Mouse (Mus musculus): ENCODE measurements around the gene Phactr2.
A peak's percentile ranks its signal among the peaks of the same experiment; 100 is the strongest.

Gene Phactr2

DNA sequence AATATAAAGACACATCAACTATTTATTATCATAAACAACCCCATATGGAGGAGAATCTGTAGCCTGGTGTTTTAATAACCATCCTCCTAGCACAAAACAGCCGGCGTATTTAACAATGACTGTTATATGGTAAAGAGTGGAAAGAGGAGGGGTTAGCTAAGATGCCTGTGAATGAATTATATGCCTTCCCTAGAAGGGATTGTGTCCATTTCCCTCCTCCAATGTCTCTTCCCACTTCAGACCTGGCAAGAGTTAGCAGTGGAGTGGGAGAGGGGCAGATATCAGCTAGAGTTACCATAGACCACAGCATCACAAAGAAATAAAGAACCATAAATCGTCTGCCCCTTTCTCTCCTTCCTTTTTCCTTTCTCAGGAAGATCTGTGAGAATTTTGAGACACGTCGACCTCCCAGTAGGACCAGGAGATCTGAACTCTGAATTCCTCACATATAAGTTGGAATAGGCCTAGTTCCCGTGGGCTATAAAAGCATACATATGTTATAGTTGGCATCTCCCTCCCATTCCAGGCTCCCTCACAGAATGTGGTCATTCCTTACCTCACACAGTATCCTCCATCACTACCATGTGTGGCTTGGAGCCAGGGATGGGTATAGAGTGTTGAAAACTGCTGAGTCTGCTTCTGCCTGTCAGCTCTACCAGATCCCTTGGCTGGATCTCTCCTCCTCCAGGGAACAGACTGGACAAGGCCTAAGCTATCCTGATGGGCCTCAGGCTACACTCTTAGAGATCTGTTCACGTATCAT, 25.7 kb downstream of the Phactr2 start:
- no peak for DNase-seq (ENCODE audit: low spot score in 2 of 2)

DNA sequence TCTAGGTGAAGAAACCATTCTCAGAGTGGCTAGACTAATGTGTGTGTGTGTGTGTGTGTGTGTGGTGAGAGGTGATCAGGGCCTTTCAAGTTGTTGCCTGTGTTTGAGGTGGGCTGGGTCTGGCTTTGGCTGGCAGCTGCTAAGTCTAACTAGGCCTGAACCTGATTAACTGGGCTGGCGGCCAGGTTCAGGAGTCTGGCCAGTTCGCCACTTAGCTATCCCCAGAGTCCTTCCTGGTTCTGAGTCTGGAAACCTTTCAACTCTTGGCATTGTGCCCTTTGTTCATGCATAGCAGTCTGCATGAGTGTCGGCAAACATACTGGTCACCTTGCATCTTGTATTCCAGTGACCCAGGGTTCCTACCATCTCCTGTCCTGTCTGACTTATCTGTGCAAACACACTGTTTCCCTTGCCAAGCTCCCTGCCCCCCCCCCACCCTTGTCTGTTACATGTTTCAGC, 27.4 kb downstream of the Phactr2 start:
- DNase-seq (ENCODE audit: low spot score in 2 of 2): peak; percentile 69 to 77

DNA sequence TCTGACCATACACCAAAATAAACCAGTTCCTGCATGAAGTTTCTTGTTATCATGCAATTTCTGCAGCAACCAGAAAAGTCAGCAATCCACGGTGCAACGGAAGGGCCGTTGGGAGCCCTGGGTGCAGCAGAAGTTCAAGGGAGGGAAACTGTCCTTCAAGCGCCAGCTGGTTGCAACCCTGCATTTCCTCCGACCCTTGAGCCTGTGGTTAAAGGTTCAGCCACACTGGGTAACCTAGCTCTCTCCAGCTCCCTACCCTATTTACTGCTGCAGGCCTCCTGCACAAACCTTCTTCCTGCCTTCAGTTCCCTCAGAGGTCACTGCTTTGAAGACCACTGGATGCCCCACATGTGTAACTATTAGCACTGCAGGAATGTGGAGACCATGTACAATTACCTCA, 30.0 kb downstream of the Phactr2 start:
- DNase-seq (ENCODE audit: low spot score in 2 of 2): no peak

DNA sequence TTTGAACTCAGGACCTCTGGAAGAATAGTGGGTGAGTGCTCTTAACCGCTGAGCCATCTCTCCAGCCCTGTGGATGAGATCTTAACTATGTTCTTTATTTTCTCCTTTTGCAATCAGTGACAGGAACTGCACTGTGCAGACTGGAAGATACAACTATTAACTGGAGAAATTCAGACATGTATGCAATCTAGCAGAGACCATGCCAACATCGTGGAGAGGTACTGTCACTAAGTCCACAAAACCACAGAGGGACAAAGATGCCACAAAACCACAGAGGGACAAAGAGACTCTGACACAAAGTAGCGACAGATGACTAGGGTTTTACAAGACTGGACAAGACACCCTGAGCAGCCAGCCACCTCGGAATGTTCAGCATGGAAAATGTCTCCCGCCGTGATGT, 30.6 kb downstream of the Phactr2 start:
- no peak for DNase-seq (ENCODE audit: low spot score in 2 of 2)

DNA sequence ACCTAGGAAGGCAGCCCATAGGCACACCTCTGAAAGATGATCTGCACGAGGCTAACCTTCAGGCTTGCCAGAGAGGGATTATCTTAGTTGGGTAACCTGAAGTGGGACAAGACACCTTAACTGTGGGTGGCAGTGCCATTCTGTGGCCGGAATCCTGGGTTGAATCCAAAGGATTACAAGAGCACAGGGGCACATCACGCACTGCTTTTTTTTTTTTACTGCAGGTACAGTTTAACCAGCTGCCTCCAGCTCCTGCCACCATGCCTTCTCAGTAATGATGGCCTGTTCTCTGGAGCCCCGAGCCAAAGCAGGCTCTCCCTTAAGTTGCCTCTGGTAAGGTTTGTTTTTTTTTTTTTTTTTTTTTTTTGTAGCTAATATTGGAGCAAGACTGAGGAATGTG, 33.9 kb downstream of the Phactr2 start:
- no peak for DNase-seq (ENCODE audit: low spot score in 2 of 2)

DNA sequence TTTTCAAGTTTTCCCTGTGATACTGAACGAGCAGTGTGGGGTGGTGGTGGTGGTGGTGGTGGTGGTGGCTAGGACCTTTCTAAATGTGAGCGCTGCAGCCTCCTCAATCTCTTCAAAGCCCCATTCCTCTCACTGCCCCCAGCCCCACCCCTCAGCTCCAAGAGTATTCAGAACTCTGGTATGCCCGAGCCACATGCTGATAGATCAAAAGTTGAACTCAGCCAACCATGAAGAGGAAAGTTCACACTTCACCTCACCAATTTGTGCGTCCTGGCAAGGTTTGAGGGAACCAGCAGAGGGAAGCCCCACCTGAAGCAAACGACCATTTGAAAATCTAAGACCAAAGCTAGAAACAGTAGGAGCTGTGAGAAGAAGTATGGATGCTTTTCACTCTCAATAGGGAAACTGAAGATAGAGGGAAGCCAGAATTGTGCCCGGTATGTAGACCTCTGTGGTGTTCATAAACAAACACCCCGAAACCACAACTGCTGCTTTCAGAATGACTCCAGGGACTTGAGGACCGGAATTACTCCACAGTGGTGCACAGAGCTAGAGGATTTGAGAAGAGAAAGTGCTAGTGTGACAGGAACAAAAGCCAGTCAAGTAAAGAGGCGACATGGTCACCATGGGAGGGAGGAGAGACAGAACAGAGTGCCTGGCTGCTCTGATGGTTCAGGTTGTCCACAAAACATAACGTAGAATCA, 35.9 kb downstream of the Phactr2 start:
- no peak for DNase-seq (ENCODE audit: low spot score in 2 of 2)

DNA sequence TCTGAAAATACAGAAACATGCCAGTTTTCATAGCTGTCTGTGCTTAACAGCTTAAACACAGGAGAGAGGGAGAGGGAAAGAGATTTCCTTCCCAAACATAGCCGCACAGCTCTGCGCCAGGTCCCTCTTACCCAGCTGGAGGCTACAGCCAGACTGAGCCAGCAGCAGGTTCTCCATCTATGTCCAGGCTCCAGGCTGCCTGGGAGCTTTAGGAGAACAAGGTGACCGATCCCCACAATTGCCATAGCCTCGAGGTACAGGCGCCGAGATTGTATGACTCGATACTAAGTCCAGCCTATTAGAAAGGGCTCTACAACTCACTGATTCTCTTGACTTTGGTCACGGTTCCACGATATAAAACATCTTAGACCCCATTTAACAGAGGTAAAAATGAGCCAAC, 37.2 kb downstream of the Phactr2 start:
- DNase-seq (ENCODE audit: low spot score in 2 of 2): no peak

DNA sequence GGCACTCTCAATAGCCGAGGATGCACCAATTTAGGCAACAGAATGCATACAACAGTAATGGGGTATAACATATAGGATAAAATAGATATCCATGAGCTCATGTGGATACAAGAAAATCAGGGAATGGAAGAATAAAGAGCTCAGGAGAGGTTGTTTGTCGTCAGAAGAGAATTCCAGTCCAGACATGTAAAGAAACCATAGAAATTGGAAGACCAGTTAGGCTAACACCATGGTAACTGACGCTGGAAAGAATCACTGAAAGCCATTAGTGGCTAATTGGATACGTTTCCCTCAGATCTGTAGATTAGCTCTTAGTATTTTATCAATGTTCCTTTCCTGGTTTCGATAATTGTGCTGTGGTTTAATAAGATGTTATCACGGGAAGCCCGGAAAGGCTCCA, 41.2 kb downstream of the Phactr2 start:
- DNase-seq (ENCODE audit: low spot score in 2 of 2): no peak

DNA sequence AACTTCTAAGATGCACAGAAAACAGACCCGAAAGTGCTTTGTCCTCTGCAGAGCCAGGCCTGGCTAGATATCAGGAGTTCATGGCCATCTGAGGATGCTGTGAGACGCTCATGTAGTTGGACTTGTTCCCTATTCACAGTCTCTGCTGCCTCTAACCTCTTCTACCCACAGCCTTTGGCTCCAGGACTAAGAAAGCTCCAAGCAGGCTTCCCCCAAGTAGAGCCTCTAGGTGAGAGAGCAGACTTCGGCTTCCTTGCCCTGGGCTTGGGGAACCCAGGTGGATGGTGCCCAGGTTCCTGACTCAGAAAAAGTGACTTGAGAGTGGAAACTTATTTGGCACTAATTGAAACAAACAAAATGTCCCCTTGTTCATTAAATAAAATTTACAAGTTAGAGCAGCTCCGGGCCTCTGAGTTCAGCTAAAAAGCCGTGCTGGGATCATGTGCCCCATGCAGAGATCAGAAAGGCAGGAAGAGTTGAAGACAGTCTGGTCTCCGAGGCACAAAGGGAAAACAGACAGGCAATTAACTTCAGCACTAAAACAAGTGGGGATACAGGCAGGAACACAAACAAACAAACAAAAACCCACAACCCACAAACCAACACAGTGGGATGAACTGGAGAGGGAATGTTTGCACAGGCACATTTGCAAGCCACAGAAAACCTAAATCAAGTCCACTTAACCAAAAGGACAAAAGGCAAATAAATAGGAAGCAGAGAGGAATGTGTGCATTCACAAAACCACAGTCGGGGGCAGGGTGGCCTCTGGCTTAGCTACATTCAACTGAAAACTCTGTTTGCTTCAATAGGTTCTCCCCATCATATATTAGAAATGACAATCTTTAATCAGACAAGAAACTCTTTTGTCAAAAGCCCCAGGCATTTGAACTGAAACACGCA, 42.3 kb downstream of the Phactr2 start:
- DNase-seq (ENCODE audit: low spot score in 2 of 2): no peak

DNA sequence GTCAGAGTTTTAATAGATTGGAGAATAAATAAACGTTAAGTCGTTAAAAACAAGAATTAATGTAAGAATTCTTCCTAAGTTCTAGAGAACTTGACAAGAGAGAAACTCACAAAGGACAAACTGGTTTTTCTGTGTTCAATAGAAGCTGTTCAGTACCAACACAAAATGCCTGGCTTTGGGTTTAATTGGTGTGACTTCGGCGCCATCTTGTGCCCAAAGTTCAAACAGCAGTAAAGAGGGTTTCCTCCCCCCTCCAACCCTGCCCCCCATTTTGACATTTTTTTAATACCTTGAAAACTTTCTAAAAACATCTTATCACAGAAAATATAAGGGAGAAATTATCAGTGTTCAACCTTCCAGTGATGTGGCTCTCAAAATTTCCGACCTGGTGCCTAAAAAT, 44.4 kb downstream of the Phactr2 start:
- peak in 1 of 2 experiments; percentile 40 for DNase-seq (ENCODE audit: low spot score in 2 of 2)

DNA sequence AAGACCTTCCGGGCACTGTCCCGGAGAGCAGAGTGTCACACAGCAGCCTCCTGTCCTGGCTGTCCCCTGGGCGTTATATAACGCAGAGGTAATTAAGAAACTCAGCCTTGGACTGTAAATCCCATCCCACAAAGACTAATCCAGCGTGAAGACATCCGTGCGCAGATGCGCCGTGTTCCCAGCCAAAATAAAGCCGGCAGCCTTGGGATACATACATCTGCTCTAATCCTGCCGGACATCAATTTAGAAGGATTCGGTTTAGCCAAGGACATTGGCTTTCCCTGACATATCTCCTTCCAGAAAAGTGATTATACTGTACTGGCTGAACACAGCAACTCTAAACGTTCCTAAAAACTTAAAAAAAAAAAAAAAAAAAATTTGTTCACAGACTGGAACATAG, 45.0 kb downstream of the Phactr2 start:
- no peak for DNase-seq (ENCODE audit: low spot score in 2 of 2)

DNA sequence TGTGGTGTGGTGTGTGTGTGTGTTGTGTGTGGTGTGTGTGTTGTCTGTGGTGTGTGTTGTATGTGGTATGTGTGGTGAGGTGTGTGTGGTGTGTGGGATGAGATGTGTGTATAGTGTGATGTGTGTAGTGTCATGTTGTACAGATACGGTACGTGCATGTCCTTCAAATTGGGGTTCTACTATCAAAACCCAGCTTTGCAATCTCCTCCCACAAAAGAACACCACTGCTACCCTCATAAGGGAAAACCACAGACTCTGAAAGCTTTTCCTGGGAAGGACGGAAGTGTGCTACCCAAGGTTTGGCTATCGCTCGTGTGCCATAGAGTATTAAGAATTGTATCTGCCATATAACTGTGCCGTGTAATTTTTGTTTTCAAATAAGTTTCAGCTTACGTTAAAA, 45.7 kb downstream of the Phactr2 start:
- DNase-seq (ENCODE audit: low spot score in 2 of 2): no peak

DNA sequence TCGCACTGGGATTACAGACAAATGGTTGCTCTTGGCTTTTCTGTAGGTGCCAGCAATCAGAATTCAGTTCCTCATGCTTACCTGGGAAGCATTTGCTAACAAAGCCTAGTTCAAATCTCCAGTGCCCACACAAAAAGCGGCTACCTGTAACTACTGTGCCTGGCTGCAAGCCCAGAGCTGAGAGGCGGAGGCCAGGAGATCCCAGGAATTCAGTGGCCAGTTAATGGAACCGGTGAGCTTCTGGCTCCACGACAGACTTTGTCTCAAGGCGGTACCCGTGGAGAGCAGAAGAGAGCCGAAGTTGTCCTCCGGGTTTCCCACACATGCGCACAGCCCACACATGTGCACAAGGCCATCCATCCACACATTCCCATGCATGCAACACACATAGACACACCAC, 46.6 kb downstream of the Phactr2 start:
- DNase-seq (ENCODE audit: low spot score in 2 of 2): no peak

DNA sequence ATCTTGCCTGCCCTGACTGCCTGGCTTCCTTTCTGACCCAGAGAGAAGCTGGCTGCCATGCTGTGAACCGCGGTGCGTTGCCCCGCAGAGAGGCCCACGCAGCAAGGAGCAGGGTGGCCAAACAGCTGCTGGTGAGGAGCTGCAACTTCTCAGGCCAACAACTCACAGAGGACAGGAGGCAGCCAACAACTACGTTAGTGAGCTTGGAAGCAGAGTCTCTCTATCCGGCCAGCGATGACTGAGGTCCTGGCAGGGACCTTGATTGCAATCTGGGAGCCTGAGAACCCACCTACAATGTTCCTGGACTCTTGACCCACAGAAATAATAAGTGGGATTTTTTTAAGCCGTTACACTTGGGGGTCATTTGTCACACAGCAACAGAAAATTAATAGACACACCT, 49.0 kb downstream of the Phactr2 start:
- DNase-seq (ENCODE audit: low spot score in 2 of 2): no peak

DNA sequence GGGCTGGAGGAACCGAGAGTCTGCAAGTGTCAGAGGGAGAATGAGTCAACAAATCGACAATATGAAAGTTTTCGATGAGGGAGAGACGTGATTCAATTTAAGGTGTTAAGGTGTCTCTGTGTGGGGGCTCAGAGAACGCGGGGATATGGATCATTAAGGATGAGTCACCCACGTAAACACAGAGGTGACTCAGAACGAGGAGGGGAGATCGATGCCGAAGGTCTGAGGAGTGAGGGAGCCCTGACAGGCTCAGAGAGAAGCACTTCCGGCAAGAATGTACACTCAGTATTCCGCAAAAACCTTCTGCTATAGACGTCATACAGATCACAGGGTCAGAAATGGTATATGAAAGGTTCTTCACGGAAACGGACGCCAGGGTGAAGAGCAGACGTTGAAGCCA, 49.7 kb downstream of the Phactr2 start:
- DNase-seq (ENCODE audit: low spot score in 2 of 2): no peak

DNA sequence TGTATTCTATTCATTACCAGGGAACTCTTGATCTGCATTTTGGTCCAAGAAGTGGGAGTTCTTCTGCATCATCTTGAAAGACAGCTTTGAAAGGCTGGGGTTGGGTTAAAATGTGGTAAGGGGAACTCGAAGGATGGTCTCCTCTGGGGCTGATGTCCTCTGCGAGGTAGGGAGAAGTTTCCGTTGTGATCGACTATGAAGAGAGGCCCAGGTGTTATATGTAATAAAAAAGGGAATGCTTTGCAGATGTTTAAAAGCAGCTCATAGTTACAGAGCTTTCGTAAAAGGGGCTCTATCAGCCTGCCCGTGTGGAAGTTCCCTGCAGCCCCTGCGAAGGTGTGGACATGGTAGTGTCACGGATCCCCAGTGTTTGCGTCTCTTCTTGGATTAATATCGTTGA, 50.2 kb downstream of the Phactr2 start:
- DNase-seq (ENCODE audit: low spot score in 2 of 2): no peak

DNA sequence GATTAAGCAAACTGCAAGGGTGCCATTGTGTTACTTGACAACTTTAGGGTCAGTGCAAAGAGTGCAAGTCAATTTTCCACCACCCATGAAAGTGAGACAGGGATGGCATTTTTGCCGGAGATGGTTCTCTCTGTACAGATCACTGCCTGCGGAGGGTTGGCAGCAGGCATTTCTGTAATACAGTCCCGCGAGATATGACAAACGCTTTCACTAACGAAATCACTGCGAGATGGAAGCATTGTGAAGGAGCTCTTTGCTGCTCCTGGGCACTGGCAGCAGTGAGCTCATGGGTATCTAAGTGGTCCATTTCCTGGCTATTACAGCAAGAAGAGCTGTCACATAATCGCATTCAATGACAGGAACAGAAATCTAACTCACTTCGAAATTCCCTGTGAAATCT, 52.1 kb downstream of the Phactr2 start:
- DNase-seq (ENCODE audit: low spot score in 2 of 2): no peak

DNA sequence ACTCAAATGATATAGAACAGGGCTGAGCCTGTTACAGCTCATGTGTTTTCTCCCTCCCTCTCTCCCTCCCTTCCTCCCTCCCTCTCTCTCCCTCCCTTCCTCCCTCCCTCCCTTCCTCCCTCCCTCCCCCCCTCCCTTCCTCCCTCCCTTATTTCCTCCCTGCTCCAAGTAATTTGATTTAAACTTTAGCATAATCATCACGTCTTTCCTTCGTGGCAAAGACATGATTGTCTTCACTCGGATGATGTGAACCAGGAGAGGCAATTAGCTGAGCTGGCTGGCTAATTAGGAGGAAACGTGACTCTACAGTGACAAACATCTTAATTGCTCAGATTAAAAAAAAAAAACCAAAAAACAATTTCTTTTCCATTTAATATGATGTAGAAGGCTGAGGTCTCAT, 55.0 kb downstream of the Phactr2 start:
- DNase-seq (ENCODE audit: low spot score in 2 of 2): no peak

DNA sequence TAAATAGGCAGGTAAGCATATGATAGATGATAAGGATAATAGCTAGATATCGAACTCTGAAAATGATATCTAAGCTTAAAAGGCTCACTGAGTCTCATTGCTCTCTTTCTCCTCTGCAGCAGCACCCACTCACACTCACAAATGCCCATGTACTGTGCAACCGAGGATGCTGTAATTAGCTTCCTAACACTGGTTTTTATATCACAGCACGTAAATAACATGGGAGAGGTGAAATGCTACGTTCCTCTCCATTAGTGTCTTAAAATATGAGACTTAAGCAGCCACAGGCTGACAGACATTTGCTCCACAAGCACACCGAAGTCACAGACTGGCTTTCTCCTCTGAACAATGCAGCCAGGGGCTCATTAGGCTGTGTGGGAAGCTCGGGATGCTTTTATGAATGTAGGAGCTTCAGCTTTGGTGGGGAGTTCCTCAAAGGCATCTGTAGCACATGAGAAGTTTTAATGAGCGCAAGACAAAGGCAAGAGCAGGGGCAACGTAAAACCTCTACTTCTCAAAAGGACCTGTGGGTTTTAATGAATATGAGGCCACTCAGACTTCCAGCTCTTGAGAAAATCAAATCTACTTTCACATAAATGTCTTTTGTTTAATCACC, 58.6 kb downstream of the Phactr2 start:
- DNase-seq (ENCODE audit: low spot score in 2 of 2): no peak

DNA sequence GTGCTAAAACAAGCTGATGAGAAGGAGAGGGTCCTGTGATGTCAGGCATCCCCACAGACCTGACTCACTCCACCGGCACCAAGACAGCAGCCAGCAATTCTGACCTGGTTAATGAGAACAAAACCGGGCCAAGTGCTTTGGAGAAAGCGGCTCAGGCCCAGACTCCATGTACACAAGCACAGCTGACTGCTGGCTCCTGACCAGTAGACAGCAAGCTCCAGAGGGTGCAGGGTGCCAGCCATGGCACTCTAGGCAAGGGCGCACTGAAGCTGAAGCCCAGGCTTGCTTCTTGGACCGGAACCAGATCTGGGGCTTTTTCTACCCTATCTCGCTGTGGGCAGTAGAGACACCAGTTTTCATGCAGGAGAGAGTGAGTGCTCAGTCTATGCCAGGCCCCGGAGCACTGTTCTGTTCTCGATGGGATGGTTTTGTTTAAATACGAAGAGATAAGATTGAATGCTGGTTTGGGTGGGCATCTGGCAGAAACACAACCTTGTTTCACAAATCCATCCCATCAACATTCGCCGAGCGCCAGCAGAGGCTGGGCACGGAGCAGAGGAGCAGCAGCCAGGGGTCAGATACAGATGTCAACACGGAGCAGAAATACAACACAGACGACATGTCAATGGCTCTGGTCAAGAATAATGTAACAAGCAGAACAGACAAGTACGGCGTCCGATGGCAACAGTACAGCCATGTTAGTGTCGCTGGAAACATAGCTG, 61.8 kb downstream of the Phactr2 start:
- no peak for DNase-seq (ENCODE audit: low spot score in 2 of 2)

DNA sequence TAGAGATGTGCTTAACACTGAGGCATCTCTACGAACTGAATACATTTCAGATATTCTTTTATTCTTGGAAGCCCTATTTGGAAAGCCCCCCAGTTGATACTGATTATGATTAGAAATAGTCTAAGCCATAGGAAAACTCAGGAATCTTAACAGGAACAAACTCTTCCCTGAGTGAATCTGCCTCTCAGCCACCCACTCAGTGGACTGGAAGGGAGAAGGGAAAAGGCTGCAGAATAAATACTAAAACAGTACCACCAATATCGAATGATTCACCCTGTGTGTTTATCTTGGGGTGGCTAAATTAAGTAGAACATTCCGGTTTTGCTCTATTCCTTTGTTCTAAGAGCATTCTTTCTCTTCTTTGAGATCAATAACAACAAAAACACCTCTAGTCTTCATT, 63.2 kb downstream of the Phactr2 start:
- DNase-seq (ENCODE audit: low spot score in 2 of 2): no peak
